Mouse (Mus musculus) ovary, adult 18-20 months (tissue): ENCODE results near the gene 4930430F08Rik.
A peak's percentile ranks its signal among the peaks of the same experiment; 100 is the strongest.
"Not testable (repeated sequence)": the region's sequence is repeated elsewhere in the genome, so short reads cannot be mapped to it uniquely, and the experiment has no call there.

Experiments
- DNase-seq: peaks from one replicate; pipeline ENCODE4 v3.0.0; 2022; ENCODE audit warnings: low spot score, mixed read lengths

The 4930430F08Rik gene

DNA sequence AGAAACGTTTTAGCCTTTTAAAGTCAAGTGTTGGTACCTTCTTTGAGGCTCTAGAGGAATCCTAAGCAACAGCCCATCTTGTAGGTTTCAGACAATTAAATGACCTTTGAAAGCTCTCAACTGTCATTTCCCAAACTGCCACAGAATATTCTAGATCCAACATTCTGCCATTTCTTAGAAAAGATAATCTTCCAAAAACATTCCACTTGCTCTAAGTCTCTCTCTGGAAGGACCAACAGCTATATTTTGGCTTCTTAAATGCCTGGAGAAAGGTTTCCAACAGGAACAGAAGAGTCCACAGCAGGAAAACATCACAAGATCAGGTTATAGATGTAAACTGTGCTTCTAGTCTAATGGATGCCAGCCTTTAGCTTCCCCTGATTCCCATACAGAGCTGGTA lies at the start of gene 4930430F08Rik, which contains the start of gene 1700017N19Rik:
TSS of gene 4930430F08Rik (minus strand) at position 101 of the 400 bp plus-strand sequence.
TSS of gene 1700017N19Rik (plus strand) at position 162 of the 400 bp plus-strand sequence.
- no peak for DNase-seq

DNA sequence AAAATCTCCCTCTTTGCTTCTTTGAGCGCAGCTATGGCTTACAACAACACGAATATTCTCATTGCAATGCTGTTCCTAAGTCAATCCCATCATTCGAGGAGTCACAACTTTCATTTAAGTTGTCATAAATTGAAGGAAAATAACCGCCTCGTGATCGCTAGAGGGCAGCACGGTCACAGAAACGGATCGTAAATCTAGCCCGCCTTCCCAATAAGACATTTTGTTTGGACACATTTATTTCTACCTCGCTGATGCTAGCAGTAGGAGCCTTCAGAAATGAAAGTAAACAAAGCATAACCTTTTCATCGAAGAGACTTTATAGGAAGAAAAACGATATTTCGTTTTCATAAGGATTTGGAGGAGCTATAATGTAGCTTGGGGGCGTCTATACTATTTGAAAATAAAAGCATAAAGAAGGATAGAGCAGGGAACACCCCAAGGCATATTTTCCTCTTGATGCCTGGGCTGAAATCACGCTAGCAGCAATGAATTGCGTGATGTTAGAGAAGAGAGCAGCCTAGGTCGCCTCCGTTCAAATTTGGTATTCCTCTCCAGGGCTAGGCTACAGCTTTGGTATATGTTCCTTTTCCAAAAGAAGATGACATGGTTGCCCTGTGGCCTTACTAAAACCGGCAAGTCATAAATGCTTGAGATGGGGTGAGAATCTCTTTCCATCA lies 39.7 kb upstream of the 4930430F08Rik start:
- no peak for DNase-seq

DNA sequence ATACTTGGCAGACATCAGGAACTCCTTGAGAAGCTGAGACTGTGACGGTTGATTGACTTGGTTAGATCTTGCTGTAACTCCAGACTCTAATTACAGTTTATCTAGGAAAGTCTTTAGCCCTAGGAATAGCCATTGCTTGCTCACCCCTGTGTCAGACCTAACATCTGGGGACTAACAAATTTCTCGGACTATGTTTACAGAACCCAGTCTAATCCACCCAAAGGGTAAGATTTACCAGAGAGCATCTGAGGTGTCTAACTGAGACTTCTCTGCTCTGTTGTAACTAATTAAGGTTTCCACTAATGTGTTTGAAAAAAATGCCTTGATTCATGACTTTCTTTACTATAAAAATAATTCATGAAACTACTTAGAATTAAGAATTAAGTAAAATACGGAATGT lies 32.3 kb upstream of the 4930430F08Rik start:
- no peak for DNase-seq

DNA sequence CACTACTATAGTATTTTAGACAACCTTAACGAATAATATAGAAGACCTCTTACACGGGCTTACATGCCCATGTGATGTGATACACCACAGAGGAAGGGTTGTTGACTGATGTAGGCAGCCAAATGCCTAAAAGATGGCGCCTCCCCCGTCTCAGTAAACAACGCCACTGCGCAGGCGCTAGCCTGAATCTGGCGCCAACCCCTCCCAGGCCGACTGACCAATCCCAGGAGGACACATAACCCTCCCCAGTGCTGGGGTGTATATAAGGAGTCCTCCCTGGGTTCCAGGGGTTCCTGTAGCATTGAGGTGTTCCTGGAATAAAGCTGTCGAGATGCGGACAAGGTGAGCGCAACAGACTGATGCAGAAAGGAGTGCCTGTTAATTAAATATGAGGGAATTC lies 29.8 kb upstream of the 4930430F08Rik start:
- DNase-seq = no peak

GRCm38 (mm10) chr10:100619474-100619873 lies 29.3 kb upstream of the 4930430F08Rik start:
- no peak for DNase-seq

DNA sequence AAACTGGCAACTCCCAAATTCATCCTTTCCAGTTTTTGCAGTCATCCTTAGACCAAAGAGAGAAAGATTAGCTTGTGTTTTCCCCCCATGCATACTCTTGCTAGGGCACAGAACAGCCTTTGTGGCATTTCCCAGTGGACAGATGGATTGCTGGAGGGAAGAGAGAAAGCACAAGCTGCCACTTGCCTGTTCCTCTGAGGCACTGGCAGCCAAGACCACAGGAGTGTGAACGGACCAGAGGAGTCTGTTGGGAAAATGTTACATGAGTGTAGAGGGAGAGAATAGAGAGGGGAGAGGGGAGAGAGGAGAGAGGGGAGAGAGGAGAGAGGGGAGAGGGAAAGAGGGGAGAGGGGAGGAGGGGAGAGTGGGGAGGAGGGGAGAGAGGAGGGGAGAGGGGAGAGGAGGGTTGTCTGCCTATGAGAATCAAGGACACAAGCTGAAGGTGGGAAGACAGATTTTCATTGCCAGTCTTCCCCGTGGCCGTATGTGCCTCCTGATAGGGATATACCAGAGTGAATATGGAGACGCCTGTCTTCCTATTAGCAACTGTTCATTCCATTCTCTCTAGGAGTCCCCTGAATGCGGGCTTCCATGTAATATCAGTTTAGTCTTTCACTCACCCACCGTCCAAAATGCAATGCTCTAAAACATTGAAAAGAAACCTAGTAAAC lies 27.1 kb upstream of the 4930430F08Rik start:
- no peak for DNase-seq

DNA sequence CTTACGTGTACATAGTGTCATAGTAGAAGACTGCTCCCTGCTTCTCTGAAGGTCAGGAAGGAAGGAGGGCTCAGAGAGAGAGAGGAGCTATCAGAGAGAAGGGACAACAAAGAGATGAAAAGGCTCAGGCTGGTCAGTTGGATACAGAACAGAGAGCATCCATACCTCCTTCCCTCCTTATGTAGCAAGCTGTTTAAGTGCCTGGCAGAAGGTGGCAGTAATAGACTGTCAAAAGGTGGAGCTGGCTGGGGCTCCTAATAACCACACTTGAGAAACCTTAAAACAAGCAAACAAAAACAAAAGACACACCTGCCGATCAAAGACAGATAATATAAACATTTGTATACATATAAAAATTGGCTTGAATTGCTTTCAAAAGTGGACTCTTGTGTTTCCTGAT lies 14.0 kb upstream of the 4930430F08Rik start:
- DNase-seq = no peak

DNA sequence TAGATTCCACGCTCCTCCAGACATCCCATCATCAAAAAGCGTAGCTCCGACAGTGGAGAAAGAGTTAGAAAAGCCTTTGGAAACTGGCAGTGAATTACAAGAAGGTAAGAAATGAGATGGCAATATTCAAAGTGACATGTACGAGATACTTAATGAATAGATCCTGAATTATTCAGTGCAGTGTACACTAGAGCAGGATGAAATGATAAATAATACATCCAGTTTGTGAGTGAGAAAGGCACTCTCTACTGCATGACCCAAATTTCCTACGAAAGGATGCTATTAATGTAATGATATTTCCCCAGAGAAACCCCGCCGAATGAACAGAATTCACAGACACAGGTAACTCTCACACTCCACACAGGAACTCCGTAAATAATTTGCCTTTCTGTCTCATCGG lies 13.3 kb upstream of the 4930430F08Rik start:
- DNase-seq = no peak

- no peak for DNase-seq
Observed at GRCm38 (mm10) chr10:100598339-100598738, 8.1 kb upstream of the 4930430F08Rik start.

DNA sequence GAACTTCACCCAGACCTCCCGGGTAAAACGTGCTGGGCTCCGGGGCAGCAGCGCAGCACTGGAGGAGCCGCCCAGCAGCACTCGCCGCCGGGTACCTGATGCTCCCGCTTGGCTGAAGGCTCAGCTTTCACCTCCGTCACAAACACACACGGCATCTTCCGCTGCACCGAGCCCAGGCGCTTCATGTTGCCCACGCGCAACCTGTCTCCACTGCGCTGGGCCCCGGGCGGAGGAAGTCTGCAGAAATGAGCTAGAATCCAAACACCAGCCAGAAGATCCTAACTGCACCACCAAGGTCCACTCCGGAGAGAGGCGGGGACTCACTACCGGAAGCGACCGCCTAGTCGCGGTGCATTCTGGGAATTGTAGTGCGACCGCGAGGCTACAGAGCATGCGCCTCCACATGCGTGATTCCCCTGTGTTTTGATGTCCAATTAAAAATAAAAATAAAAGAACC lies 1.3 kb downstream of the 4930430F08Rik start:
- DNase-seq = peak; percentile 79

- DNase-seq = no peak
Observed at GRCm38 (mm10) chr10:100588524-100588923, 1.7 kb downstream of the 4930430F08Rik start.

- no peak for DNase-seq
Observed at GRCm38 (mm10) chr10:100584178-100584577, 6.0 kb downstream of the 4930430F08Rik start.

DNA sequence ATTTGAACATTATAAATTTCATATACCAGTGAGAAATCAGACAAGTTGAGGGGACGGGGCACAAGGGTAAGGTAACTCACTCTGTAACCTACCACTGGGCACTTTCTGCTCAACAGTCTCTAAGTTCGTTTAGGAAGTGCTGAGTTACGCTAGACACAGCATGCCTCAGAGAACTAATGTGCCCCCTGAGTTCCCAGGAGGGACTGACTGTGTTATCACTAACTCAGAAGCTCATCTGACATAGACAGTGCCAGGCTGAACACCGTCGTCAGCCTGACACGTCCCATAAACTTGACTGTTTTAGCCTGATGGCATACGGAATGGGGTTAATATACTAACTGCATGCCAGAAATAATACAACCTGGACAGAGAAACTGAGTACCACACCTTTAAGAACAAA lies 14.9 kb downstream of the 4930430F08Rik start:
- no peak for DNase-seq

DNA sequence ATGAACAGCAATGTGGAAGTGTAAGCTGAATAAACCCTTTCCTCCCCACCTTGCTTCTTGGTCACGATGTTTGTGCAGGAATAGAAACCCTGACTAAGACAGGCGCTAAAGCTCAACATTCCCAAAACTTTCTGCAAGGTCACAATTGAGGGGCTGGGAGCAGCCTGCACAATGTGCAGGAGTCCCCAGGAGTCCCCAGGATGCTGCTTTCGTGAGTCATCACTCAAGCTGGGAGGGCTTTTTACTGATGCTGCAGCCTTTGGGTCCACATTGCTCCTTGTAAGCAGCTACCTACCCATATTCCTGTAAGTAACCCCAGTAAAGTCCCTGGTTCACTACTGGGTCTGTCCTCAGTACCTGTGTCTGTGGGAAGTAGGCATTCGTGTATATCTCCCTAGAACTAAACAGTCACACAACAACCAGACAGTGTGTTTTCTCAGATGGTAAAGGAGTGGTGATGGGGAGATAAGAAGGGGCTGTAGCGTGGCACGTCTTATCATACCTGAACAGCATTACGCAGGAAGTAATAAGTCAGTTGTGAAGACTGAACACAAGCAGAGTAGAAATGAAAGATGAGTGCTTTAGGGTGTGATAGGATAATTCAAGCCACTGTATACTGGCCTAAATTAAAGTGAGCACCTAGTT lies 15.6 kb downstream of the 4930430F08Rik start:
- no peak for DNase-seq

GRCm38 (mm10) chr10:100571707-100572106 lies 18.5 kb downstream of the 4930430F08Rik start:
- DNase-seq = no peak

- no peak for DNase-seq
Observed at GRCm38 (mm10) chr10:100564112-100564511, 26.1 kb downstream of the 4930430F08Rik start.

- DNase-seq = not testable (repeated sequence)
Observed at GRCm38 (mm10) chr10:100560194-100560883, 29.9 kb downstream of the 4930430F08Rik start.

- DNase-seq = no peak
Observed at GRCm38 (mm10) chr10:100556566-100557175, 33.6 kb downstream of the 4930430F08Rik start.

- DNase-seq = no peak
Observed at GRCm38 (mm10) chr10:100524499-100525390, 65.5 kb downstream of the 4930430F08Rik start.

- DNase-seq = no peak
Observed at GRCm38 (mm10) chr10:100522330-100522729, 67.9 kb downstream of the 4930430F08Rik start.
